Mouse (Mus musculus) urinary bladder, adult 2 months (tissue): ENCODE data around the gene Rab11a. TPM values are rescaled to one million over a fixed set of nuclear protein-coding genes. Genes with fewer than 3 reads are reported as not detected.

Experiments
- DNase-seq: peaks from one replicate; pipeline ENCODE4 v3.0.0; 2022; ENCODE audit warnings: low spot score
- polyA plus RNA-seq: library from polyadenylated mRNA; depleted of rRNA; stranded (reverse); fragments of >200 nt; gene quantifications from 2 replicates; pipeline ENCODE4 v1.2.3, GENCODE M21; 2012; rRNA removed

Gene Rab11a
- polyA plus RNA-seq: 457 and 556 TPM in 2 replicates

DNA sequence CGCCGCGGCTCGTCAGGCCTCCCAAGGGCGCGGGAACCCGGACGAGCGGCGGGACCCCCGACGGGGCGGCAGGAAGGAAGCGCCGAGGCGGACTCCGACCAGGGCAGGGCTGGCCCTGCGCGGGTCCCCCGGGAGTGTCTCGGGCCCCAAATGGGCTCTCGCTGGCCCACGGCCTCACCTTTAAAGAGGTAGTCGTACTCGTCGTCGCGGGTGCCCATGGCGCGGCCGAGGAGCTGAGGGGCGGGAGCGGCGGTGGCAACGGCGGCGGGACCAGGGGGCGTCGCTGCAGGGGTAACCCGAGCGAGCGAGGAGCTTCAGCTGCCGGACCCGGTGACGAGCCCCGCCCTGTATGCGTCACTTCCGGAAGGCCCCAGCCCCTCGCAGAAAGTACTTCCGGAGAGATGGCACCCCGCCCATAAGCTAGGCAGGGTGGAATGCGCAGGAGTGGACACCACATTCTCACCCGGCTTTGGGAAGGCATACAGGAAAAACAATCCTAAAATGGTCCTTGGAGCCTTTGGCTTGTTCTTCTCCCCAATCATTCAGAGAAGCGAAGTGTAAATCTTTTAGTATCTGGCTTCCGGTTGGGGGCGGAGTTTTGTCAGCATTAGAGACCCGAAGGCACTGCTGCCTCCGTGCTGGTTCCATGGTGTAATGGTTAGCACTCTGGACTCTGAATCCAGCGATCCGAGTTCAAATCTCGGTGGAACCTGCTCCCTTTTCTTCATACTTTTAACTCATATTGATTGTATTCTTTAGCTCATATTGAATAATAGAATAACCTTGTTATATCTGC, at the start of gene Rab11a:
Rab11a (minus strand) TSS at position 353 of the 796 bp plus-strand sequence.
- DNase-seq: peak; percentile 96

DNA sequence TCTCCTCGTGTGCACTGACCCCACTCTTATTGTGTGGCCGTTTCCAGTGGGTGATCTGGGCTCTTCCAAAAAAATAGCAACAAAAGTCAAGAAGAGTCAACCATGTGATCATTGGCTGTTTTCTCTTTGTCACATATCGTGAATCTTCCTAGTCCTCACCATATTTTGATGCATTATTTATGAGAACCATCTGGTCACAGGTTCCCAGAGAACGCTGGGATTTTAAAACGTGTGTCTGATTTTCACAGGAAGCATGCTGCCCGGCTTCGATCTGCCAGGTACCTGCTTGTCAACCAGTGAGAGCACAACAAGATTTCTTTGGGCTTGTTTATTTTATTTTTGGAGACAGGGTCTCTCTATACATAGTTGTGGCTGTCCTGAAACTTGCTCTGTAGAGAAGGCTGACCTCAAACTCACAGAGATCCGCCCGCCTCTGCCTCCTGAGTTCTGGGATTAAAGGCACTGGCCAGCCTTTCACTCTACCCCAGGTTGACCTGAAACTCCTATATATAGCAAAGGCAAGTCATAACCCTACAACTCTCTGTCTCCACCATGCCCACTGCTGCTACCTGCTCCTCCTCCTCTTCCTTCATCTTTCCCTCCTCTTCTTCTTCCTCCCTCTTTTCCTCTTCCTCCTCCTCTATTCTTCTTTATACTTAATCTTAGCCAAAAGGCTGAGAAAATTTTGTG, 48.8 kb upstream of the Rab11a start:
- no peak for DNase-seq

DNA sequence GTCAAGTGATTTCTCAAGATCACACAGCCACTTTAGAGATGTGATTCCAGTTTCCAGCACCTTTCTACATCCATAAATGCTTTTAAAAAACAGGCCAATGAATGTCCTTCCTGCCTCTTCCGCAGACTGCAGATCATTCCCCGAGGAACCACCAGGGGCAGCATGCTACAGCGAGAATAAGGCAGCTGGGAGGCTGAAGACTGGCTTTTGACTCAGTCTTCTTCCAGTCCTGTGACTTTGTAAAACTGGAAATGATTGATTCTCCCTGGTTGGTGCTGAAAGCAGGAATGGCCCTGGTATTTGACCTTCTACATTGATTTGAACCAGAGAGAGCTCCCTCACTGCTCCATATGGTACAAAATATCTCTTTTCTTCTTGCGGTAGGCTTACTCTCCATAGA, 47.3 kb upstream of the Rab11a start:
- no peak for DNase-seq

DNA sequence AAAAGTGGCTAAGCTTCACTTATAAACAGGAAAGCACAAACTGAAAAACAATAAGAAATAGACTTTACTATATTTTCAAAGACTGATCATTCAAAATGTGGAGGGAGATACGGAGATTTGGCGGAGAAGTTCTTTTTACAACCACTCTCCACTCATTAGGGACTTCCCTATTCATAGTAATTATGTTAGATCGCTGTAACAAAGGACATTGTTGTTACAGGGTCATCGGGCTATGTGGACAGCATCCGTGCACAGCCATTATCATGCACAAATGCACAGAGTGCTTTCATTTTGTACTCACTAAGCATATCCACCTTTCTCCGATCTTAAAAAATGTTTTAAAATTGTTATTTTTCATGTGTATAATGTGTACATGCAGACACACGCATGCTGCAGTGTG, 46.0 kb upstream of the Rab11a start:
- no peak for DNase-seq

- DNase-seq: no peak
Observed at GRCm38 (mm10) chr9:64779628-64780027, 42.1 kb upstream of the Rab11a start.

DNA sequence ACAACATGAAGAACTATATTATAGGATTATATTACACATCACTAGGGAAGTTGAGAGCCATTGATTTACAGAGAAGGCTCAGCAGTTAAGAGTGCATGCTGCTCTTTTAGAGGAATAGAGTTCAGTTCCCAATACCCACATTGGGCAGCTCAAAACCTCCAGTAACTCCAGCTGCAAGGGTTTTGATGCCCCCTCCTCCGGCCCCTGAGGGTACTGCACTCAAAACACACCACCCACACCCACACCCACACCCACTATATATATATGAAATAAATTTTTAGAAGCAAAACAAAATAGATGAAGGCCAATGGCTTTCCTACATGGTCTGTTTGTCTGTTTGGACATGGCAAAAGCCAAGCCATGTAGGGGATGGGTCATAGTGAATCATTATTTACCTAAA, 40.6 kb upstream of the Rab11a start:
- no peak for DNase-seq

DNA sequence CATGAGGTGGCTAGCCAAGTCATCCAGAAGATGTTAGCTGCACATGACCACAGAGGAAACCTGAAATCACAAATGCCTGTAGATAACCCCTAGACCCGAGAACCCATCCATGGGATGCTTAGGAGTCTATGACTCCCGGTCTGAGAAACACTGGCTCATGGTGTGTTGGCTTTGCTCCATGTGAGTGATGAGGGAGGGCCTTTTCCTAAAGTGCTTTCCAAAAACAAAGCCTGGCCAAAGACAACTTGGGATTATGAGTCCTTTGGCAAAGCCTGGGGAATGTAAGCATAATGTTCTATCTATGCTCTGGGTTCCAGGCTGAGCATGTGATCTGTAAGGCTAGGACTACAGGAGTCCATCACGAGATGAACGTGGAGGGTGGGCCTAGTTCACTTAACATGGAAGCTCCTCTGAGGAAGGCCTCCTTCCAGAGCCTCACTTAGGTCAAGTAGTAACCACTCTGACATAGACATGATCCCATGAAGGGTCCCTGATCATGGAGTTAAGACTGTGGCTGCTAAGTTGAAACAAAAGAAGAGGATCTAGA, 40.0 kb upstream of the Rab11a start:
- no peak for DNase-seq

DNA sequence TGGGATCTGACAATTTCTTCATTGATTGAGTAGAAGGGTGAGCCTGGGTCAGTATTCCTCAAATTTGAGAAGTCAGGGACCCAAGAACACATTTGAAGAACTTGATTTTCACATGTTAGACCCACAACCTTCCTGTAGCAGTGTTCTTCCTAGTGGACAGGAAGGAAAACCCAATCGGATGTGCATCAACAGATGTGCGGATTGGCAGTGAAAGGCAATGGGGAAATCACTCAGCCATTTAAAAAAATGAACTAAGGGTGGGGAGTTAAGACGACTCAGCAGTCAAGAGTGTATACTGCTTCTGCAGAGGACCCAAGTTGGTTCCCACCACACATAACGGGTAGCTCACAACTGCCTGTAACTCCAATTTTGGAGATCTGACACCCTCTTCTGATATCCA, 37.9 kb upstream of the Rab11a start:
- DNase-seq: no peak

GRCm38 (mm10) chr9:64774883-64775282, 37.3 kb upstream of the Rab11a start:
- no peak for DNase-seq

DNA sequence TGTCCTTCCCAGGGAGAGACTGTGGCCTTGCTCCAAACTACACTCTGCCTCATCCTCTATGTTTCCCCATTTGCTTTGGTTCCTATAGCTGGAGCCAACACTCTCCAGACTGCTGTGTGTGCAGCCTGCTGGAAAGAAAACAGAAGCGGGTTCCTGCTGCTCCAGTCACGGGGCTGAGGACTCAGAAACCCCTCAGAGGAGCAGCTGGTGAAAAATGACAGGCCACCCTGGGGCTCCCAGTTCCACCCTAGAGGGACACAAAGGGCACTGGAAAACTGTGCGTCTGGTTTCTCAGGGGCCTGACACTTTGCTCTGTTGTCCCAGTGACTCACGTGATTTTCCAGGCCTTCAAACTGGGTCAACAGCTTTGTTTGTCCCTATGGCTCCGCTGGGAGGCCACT, 36.9 kb upstream of the Rab11a start:
- DNase-seq: no peak

GRCm38 (mm10) chr9:64773936-64774335, 36.4 kb upstream of the Rab11a start:
- DNase-seq: no peak

DNA sequence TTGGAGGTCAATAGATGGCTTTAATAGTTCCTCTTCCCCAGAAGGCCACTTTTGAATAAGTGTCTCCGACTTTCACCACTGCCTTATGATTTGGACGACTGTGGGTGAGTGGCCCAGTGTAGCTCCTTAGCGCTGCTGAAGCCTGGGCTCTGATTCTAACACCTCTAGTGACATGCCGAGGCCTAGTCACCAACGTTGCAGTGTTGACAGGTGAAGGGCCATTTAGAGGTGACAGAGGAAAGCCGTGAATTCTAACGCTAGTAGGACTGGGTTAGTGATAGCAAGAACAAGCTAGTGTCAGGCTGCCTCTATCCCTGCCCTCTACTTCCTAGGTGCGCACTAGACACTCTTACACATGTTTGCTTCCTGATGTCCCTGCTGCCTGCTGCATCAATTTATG, 35.7 kb upstream of the Rab11a start:
- DNase-seq: no peak

DNA sequence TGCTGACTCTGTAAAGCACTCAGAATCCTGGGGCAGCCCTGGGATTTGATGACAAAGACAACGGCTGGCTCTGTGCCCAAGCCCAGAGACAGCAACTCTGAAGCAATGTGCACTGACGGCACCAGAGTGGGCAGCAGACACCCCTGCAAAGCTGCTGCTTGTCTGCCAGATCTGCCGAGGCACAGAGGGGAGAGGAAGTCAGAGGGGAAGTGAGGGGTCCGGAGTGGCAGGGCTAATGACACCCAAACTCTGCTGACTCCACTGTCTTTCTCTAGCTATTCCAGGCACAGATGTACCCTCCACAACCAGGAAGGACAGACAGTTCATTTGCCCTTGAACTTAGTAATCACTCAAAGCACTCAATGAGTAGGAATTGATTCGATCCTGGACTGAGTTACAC, 33.7 kb upstream of the Rab11a start:
- no peak for DNase-seq

DNA sequence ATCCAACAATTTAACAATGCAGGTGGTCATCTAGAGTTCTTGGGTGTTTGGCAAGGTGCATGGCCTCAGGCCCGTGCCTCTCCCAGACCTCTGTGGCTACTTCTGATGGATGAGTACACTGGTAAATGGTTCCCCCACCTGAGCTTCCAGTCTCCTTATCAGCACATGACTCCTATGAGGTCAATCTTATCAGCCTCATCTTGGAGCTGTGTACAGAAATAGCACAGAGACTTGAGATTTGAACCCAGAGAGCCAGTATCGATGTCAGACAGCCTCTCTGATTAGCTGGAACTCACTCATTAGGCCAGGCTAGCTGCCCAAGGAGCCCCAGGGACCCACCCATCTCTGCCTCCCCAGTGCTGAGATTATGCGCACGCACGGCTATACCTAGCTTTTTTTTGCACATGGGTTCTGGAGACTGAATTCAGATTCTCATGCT, 32.9 kb upstream of the Rab11a start:
- DNase-seq: no peak

DNA sequence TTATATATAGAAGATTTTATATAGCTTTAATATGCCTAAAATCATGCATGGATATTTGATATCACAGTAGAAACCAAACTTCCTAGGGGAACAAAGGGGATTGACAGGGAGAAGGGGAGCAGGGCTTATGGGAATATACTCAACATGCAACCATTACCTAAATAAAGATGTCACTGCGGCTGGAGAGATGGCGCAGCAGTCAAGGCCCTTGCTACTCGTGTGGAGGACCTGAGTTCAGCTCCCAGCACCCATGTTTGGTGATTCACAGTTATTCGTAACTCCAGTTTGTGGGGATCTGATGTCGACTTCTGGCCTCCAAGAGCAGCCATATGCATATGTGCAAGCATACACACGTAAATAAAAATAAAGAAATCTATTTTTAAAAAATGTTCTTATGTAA, 32.4 kb upstream of the Rab11a start:
- no peak for DNase-seq

GRCm38 (mm10) chr9:64769066-64769695, 31.6 kb upstream of the Rab11a start:
- DNase-seq: no peak

GRCm38 (mm10) chr9:64767796-64768195, 30.2 kb upstream of the Rab11a start:
- DNase-seq: no peak

DNA sequence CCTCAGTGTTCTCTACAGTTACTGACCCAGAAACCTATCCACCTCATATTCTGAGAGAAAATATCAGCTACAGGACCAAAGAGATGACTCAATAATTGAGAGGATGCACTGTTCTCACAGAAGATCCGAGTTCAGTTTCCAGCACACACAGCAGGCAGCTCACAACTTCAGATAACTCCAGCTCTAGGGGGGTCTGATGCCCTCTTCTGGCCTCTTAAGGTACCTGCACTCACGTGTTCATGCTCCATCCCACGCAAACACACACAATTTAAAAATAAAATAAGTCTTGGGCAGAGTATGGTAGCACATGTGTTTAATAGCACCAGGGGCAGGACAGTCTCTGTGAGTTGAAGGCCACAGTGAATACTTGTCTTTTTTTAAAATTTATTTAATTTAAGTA, 28.6 kb upstream of the Rab11a start:
- no peak for DNase-seq

- no peak for DNase-seq
Observed at GRCm38 (mm10) chr9:64764824-64765223, 27.3 kb upstream of the Rab11a start.

- no peak for DNase-seq
Observed at GRCm38 (mm10) chr9:64758052-64758451, 20.5 kb upstream of the Rab11a start.

DNA sequence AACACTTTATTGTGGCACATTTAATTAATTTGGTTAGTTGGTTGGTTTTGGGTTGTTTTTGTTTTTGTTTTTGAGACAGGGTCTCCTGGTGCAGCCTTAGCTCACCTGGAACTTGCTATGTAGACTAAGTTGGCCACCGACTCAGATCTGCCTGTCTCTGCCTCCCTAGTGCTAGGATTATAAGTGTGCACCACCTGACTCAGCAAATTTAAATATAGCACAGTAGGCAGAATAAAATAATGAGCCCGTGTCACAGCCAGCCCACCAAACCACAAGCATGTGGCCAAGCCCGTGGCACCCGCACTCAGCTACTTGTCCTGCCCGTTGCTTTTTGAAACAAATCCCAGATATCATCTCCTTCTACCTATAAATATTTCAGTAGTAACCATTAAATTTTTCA, 15.0 kb upstream of the Rab11a start:
- DNase-seq: no peak

- no peak for DNase-seq
Observed at GRCm38 (mm10) chr9:64749314-64749713, 11.8 kb upstream of the Rab11a start.

GRCm38 (mm10) chr9:64747735-64748134, 10.2 kb upstream of the Rab11a start:
- DNase-seq: no peak
